Mouse (Mus musculus): ENCODE data around the gene B3gnt9. TPM values are rescaled to one million over a fixed set of nuclear protein-coding genes. Genes with fewer than 3 reads are reported as not detected.

B3gnt9 gene
- 0.74 and 0.87 TPM in 2 replicates for total RNA-seq (2014; rRNA removed)
- polyA plus RNA-seq (2012; rRNA removed), result 1.2 and 1.4 TPM in 2 replicates

- no peak for DNase-seq (ENCODE audit: extremely low read depth, low read depth, low spot score)
These were observed at the start of gene B3gnt9 for GRCm38 (mm10) chr8:105254966-105255350. TSS of gene B3gnt9 (minus strand) at chr8:105255153.

DNA sequence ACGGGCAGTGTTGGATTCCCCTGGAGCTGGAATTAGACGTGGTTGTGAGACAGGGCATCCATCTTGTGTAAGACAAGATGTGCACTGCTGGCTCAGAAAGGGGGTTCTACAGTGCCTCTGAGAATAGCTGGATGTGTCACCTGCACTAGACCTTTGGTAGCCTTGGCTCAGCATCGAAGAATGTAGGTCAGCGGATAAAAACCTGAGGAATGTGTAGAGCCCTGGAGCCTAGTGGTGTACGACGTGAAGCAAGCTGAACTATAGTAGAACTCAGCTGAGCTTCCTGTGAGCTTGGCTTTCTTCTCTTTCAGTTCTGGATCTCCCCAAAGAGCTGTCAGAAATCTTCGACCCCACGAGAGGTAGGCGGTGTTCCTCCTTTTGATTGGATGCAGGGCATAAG, 48.9 kb upstream of the B3gnt9 start:
- Histone ChIP-seq H3K27ac (replicated peaks; ENCODE audit: insufficient read depth, low read depth, low read length) (no peak overlapping the region), H3K4me1 (ENCODE audit: control insufficient read depth, insufficient read depth, low read length) (peaks cover 7% of the 10 kb centered on the region), H3K9ac (ENCODE audit: low read depth, low read length) (no peak overlapping the region), H3K79me2 (ENCODE audit: control insufficient read depth, insufficient read depth, low read length) (no peaks in the 10 kb centered on the region; the same call in 1 of the 2 replicates), H3K4me3 (ENCODE audit: insufficient read depth, low read depth, low read length) (no peak overlapping the region), H3K36me3 (ENCODE audit: control insufficient read depth, insufficient read depth, low read length) (peaks cover 19% of the 10 kb centered on the region), H3K27me3 (ENCODE audit: control insufficient read depth, insufficient read depth, low read length) (no peaks in the 10 kb centered on the region)
- WGBS, result 77% methylated on average over 9 of the region's 9 CpGs
- DNase-seq (ENCODE audit: extremely low read depth, low read depth, low spot score), result no peak
- TF ChIP-seq POLR2A (IDR thresholded peaks at IDR 0.05; ENCODE audit: extremely low read depth, insufficient read depth, low read length), result no peak
- TF ChIP-seq CTCF (IDR thresholded peaks at IDR 0.05; ENCODE audit: low read depth, low read length), result no peak

More at GRCm38 (mm10) chr8:105254966-105255350, at the start of gene B3gnt9:
- Histone ChIP-seq H3K4me1 (ENCODE audit: control insufficient read depth, insufficient read depth, low read length) (peaks cover 6% of the 10 kb centered on the region; the same call in 1 of the 2 replicates), H3K79me2 (ENCODE audit: control insufficient read depth, insufficient read depth, low read length) (no peaks in the 10 kb centered on the region), H3K36me3 (ENCODE audit: control insufficient read depth, insufficient read depth, low read length) (peaks cover 27% of the 10 kb centered on the region), H3K27me3 (ENCODE audit: control insufficient read depth, insufficient read depth, low read length) (no peaks in the 10 kb centered on the region), H3K27ac (replicated peaks; ENCODE audit: insufficient read depth, low read depth, low read length) (peak within 1 kb of the TSS; percentile 13; the same call in 1 of the 2 replicates), H3K4me3 (ENCODE audit: insufficient read depth, low read depth, low read length) (peak within 1 kb of the TSS; percentile 68), H3K9ac (ENCODE audit: low read depth, low read length) (peak within 1 kb of the TSS; percentile 50)
- TF ChIP-seq CTCF (IDR thresholded peaks at IDR 0.05; ENCODE audit: low read depth, low read length) (no peak), POLR2A (IDR thresholded peaks at IDR 0.05; ENCODE audit: extremely low read depth, insufficient read depth, low read length) (no peak)
- WGBS, result 42% methylated on average over 14 of the region's 14 CpGs

- peaks cover 12% of the 10 kb centered on the region for H3K4me1 ChIP-seq (ENCODE audit: control insufficient read depth, insufficient read depth, low read length)
- no peaks in the 10 kb centered on the region for H3K27me3 ChIP-seq (ENCODE audit: control insufficient read depth, insufficient read depth, low read length)
- no peak for TF ChIP-seq POLR2A (IDR thresholded peaks at IDR 0.05; ENCODE audit: extremely low read depth, insufficient read depth, low read length)
- no peak for TF ChIP-seq CTCF (IDR thresholded peaks at IDR 0.05; ENCODE audit: low read depth, low read length)
- no peak overlapping the region for H3K9ac ChIP-seq (ENCODE audit: low read depth, low read length)
- peaks cover 2% of the 10 kb centered on the region for H3K79me2 ChIP-seq (ENCODE audit: control insufficient read depth, insufficient read depth, low read length)
- DNase-seq (ENCODE audit: extremely low read depth, low read depth, low spot score), result no peak
- H3K4me3 ChIP-seq (ENCODE audit: insufficient read depth, low read depth, low read length), result no peak overlapping the region
- no peak overlapping the region for H3K27ac ChIP-seq (replicated peaks; ENCODE audit: insufficient read depth, low read depth, low read length)
- 79% methylated on average over 8 of the region's 8 CpGs for WGBS
- peaks cover 19% of the 10 kb centered on the region for H3K36me3 ChIP-seq (ENCODE audit: control insufficient read depth, insufficient read depth, low read length)
These were observed 48.4 kb upstream of the B3gnt9 start for GRCm38 (mm10) chr8:105303396-105303795.

DNA sequence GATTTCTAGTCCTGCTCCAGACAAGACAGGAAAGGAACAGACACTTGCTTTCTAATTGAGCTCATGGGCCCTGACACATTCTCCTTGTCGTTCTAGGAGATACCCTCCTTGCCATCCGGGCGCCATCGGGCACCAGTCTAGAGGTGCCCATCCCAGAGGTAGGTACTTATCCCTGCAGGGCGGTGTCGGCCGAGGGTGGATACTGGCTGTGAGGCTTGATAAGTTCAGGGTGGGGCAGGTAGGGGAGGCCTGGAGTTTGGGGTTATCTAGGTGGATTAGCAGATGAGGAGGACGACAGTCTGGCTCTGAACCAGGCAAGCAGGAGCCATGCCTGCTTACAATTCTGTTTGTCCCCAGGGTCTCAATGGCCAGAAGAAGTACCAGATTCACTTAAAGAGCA, 45.0 kb upstream of the B3gnt9 start:
- Histone ChIP-seq H3K9ac (ENCODE audit: low read depth, low read length) (no peak overlapping the region), H3K4me3 (ENCODE audit: insufficient read depth, low read depth, low read length) (no peak overlapping the region), H3K4me1 (ENCODE audit: control insufficient read depth, insufficient read depth, low read length) (peaks cover 10% of the 10 kb centered on the region), H3K79me2 (ENCODE audit: control insufficient read depth, insufficient read depth, low read length) (peaks cover 11% of the 10 kb centered on the region), H3K36me3 (ENCODE audit: control insufficient read depth, insufficient read depth, low read length) (peaks cover 19% of the 10 kb centered on the region), H3K27ac (replicated peaks; ENCODE audit: insufficient read depth, low read depth, low read length) (no peak overlapping the region), H3K27me3 (ENCODE audit: control insufficient read depth, insufficient read depth, low read length) (no peaks in the 10 kb centered on the region)
- no peak for DNase-seq (ENCODE audit: extremely low read depth, low read depth, low spot score)
- WGBS, result 93% methylated on average over 8 of the region's 8 CpGs
- no peak for TF ChIP-seq POLR2A (IDR thresholded peaks at IDR 0.05; ENCODE audit: extremely low read depth, insufficient read depth, low read length)
- no peak for TF ChIP-seq CTCF (IDR thresholded peaks at IDR 0.05; ENCODE audit: low read depth, low read length)

DNA sequence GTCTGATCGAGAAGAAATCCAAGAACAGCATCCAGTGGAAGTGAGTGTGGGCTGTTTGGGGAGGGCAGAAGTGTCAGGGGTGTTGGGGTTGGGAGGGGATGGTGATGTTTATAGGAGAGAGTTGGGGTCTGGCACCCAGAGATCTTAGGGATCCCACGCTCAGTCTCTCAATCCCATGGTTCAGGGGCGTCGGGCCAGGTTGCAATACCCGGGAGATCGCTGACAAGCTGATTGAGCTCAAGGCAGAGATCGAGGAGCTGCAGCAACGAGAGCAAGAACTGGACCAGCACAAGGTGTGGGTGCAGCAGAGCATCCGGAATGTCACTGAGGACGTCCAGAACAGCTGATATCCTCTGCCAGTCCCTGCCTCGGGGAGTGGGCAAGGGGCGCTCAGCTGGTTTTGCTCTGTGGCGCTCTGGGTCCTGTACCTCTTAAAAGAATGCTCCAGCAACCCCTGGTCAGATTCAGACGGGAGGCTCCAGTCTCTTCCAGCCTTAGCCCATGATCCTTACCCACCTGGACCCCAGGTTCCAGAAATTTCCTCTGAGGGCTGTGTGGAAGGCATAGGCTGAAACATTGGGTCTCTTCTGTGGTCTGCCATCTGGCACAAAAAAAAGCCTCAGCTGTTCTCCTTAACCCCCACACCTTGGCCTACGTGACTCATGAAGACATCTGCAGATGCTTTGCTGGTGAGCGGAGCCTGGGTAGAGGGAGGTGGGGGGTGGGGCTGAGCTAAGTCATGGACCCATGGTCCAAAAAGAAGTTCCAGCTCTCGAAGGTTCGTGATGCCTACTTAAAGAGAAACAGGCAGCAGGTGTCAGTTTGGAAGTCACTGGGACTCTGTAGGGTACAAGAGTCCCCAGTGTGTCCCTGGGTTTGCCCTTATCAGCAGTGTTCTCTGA, 43.6 kb upstream of the B3gnt9 start:
- 40% methylated on average over 18 of the region's 18 CpGs for WGBS
- H3K79me2 ChIP-seq (ENCODE audit: control insufficient read depth, insufficient read depth, low read length), result peaks cover 11% of the 10 kb centered on the region

More for the DNA sequence above, 43.6 kb upstream of the B3gnt9 start:
- peak overlapping the region; percentile 95 for H3K4me3 ChIP-seq (ENCODE audit: insufficient read depth, low read depth, low read length)
- H3K9ac ChIP-seq (ENCODE audit: low read depth, low read length), result peak overlapping the region; percentile 91
- H3K27me3 ChIP-seq (ENCODE audit: control insufficient read depth, insufficient read depth, low read length), result no peaks in the 10 kb centered on the region
- no peak for DNase-seq (ENCODE audit: extremely low read depth, low read depth, low spot score)
- TF ChIP-seq CTCF (IDR thresholded peaks at IDR 0.05; ENCODE audit: low read depth, low read length), result no peak
- no peak for TF ChIP-seq POLR2A (IDR thresholded peaks at IDR 0.05; ENCODE audit: extremely low read depth, insufficient read depth, low read length)
- H3K36me3 ChIP-seq (ENCODE audit: control insufficient read depth, insufficient read depth, low read length), result peaks cover 14% of the 10 kb centered on the region
- H3K27ac ChIP-seq (replicated peaks; ENCODE audit: insufficient read depth, low read depth, low read length), result no peak overlapping the region
- H3K4me1 ChIP-seq (ENCODE audit: control insufficient read depth, insufficient read depth, low read length), result peaks cover 10% of the 10 kb centered on the region

All from liver, adult 2 months (tissue).